Mouse (Mus musculus) cerebellum, adult 18-20 months (tissue): ENCODE data around the gene Sh2d1a.

Source experiments
- DNase-seq, 2 experiments: peaks; one replicate each; pipeline ENCODE4 v3.0.0; 2021

The Sh2d1a gene

GRCm38 (mm10) chrX:42502291-42503043, at the start of gene Sh2d1a:
Gene Sh2d1a, plus strand, starts transcription at chrX:42502453.
- no peak for DNase-seq

- DNase-seq: no peak
These were observed 49.3 kb upstream of the Sh2d1a start for GRCm38 (mm10) chrX:42453001-42453400.

- DNase-seq: no peak
These were observed 47.7 kb upstream of the Sh2d1a start for GRCm38 (mm10) chrX:42454533-42454932.

- no peak for DNase-seq
These were observed 12.8 kb upstream of the Sh2d1a start, which contains the start of gene Tex13c2 for GRCm38 (mm10) chrX:42489446-42489845. Gene Tex13c2, plus strand, starts transcription at chrX:42489691.

GRCm38 (mm10) chrX:42490336-42490735, 11.9 kb upstream of the Sh2d1a start:
- peak; percentile 24 to 51 for DNase-seq

GRCm38 (mm10) chrX:42500538-42500937, 1.7 kb upstream of the Sh2d1a start:
- DNase-seq: no peak

GRCm38 (mm10) chrX:42511105-42511504, 8.9 kb downstream of the Sh2d1a start:
- no peak for DNase-seq

GRCm38 (mm10) chrX:42512567-42512966, 10.3 kb downstream of the Sh2d1a start:
- DNase-seq: no peak

GRCm38 (mm10) chrX:42522868-42523267, 20.6 kb downstream of the Sh2d1a start:
- no peak for DNase-seq

- DNase-seq: no peak
These were observed 28.4 kb downstream of the Sh2d1a start for GRCm38 (mm10) chrX:42530703-42531102.

GRCm38 (mm10) chrX:42540030-42540755, 37.9 kb downstream of the Sh2d1a start:
- DNase-seq: peak; percentile 72 to 80

GRCm38 (mm10) chrX:42540756-42541053, 38.5 kb downstream of the Sh2d1a start:
- DNase-seq: peak; percentile 77 to 87

- DNase-seq: no peak
These were observed 42.8 kb downstream of the Sh2d1a start for GRCm38 (mm10) chrX:42545076-42545475.

- no peak for DNase-seq
These were observed 46.3 kb downstream of the Sh2d1a start for GRCm38 (mm10) chrX:42548513-42548912.

GRCm38 (mm10) chrX:42557284-42557683, 55.0 kb downstream of the Sh2d1a start:
- DNase-seq: peak; percentile 65 to 69

GRCm38 (mm10) chrX:42558683-42559082, 56.4 kb downstream of the Sh2d1a start:
- peak in 1 of 2 experiments; percentile 26 for DNase-seq
